Mouse (Mus musculus) WW6 (cell line): ENCODE data around the gene Reg3g.
"Not testable (repeated sequence)": the region's sequence is repeated elsewhere in the genome, so short reads cannot be mapped to it uniquely, and the experiment has no call there.

Source experiments
- DNase-seq: peaks from one replicate; pipeline ENCODE4 v3.0.0-alpha.2; 2013; ENCODE audit warnings: low read depth, low spot score

Gene Reg3g

DNA sequence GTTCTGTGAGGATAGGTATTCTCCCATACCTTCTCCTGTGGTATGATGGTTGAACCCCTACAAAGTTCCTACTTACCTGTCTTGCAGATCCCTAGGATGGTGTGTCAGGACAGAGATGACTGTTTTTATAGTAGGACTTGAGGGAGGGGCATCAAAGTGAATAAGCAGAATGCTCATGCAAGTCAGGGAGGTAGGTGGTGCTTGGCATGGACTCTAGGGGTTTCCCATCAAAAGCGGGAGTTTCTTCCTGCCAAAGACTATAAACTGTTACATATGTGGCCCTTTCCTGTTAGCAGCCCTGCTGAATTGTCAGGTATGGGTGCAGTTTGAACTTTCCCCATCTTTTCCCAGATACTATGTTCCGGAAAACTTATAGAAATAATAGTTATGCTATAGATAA is at the start of gene Reg3g:
TSS of gene Reg3g (minus strand) at position 101 of the 400 bp plus-strand sequence.
- DNase-seq: no peak

DNA sequence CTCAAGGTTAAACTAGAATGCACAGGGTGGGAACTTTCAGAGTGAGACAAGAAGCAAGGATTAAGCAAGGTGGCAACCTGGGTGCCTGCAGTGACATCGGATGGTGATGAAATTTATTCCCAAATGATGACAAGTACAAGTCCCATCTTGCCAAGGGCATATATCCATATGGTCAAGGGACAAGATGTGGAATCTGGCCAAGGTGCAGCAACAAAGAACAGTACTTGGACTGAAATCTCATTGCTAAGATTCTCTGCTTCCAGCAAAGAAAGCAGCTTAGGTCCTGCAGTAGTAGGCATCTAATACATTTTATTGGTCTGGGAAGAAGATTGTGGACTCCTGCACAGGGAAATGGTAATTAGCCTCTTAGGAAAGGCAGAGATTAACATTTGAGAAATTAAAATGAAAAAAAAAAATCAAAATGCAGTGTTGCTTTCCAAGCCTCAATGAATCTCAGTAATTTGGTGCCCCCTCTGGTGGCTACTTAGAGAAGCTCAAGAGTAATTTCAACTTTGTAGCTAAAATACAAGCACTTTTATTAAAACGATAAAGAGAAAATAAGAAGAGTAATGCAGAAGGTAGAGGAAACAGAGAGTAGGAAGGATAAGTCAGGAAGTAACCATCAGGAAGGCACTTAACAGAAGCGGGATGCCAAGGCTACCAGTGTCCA is 47.2 kb upstream of the Reg3g start:
- DNase-seq: no peak

DNA sequence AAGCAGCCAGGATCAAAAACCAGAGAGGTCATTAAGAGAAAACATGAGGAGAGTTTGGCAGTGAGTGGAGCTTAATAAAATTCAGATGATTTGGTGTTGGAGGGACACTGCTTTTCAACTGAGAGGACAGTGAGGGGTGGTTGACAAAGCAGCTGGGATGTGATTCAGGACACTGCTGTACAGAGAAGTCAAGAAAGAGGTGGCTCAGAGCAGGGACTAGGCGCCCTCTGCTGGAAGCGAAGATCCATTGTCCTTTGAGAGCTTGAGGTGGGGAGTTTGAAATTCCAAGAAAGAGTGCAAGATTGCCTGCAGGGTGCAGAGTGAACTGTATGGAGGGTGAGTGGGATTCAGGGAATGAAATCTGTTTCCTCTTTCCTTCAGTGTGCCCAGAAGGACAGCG is 44.2 kb upstream of the Reg3g start:
- DNase-seq: peak; percentile 13

DNA sequence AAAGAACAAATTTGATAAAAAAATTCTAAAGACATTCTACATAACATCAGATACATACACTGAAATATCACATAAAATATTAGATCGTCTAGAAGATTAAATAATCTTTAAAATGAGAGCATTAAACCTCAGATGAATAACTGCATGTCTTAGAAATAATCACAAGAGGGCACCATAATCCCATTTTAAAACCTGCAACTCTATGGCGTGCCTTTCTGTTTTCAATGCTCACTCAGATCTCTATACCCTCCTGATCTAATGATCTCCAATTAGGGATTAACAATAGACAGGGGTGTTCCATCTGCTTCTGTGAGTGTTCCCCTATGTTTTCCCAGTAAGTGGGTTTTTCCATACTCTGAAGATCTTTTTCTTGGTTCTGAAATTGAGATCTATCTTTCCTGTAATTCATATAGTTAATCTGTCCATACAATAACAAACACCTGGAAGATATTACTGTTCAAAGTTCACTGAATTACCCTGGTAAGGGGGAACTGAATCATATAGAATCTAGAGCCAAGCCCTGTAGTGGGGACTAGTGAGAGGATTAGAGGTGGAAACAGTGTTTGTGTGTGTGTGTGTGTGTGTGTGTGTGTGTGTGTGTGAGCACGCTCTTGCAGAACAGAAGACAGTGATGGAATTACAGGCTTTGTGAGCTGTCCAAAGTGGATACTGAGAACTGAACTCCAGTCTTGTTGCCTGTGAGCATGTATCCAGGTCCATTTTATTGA is 41.7 kb upstream of the Reg3g start:
- no peak for DNase-seq

DNA sequence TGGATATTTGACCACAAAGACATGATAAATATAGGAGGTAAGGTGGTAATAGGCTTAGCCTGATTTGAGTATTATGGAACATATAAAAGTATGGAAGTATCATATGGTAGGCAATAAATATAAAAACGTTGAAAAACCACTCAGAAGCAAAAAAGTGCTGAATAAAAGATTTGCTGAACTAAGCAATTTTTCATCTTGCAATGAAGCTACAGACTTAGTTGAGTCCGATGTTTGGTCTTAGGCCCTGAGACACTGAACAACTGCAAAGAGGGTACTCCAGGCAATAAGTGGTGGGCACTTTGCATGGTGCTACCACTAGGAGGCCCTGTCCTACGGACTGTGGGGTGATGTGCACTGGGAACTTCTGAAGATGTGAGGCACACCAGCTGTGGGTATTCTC is 37.1 kb upstream of the Reg3g start:
- no peak for DNase-seq

DNA sequence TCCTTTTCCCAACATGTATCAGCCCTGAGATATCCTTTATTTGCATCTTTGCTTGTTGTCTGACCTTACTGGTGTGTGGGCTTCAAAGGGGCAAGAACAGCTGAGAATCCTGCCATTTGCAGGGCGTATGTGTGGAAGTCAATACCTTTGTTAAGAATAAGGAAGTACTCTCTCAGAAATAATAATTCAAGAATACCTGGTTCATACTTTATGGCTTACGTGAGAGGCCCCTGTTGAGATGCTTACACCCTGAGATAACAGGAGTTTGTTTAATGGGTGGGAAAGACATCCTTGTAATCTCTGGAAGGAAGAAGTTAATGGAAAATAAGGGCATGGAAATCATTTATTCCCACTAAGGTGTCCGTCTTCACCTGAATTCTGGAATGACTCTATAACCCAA is 26.0 kb upstream of the Reg3g start:
- no peak for DNase-seq

DNA sequence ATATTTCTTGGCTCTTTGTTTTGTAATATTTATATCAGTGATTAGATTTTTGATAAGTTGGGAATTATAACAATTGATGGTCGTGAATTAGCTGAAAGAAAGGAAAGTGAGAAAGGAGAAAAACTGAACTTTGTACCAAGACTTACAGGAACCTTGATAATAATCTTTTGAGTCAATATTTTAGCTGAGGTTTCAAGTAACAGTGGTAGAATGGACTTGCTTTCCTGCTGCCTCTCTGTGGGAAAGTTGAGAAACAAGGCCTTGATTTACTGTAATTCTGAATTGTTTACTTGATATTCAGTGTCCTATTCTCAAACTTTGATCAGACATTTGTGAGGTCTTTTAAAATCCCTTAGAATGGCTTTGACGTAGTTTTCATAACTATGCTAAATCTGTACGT is 615 bp upstream of the Reg3g start:
- DNase-seq: no peak

DNA sequence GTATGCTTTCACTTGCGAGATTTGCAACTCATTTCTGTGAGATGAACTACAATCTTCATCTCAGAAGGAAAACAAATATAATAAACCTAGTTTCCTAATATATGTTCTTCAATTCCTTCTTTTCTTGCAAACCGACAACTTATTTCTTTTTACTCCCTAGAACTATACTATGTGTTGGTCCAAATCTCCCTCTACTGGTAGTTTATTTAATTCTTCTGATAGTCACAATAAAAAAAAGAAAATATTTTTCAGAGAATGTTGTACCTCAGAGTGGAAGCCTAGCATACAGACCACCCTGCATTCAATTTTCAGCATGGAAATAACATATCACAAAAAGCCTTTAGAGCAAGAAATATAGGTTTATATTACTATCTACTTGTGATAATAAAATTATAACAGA is 5.4 kb downstream of the Reg3g start:
- no peak for DNase-seq

DNA sequence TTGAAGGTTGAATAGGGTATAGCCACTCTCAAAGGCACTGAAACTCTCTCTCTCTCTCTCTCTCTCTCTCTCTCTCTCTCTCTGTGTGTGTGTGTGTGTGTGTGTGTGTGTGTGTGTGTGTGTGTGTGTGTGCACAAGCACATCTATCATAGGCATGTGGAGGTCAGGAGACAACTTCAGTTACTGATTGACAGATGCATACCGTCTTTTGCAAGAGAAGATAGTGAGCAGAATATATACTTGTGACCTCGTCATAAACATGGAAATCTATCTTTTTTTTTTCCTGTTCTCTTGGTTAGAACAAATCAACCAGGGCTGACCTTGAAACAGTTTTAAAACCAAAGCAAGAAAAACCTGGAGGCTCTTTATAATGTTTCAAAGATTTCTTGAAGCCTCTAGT is 6.3 kb downstream of the Reg3g start:
- DNase-seq: no peak

DNA sequence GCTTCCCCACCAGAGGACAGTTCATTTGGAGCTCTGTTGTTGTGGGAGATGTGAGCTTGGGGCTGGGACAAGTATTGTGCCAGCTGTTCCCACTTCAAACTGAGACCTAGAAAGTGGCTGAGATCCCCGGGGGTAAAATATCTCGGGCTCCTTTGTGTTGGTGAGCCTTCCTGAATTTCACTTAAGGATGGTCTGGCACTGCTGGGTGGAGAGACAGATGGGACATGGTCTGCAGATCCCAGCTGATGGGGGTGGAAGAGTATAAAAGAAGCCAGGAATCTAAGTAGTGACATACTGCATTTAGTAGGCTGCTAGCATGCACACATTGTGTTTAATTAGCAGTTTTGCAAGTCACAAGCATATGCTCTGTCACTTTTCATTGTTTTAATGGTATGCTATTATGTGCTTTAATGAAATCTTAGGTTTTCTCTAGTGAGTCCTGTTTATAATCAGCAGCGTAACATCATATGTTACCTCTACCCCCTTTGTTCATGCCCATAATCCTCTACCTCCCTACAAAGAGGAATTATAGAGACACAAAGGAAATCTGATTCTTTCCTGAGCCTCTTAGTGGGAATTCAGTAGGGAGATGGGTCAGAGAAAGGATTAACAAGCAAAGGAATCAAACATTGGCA is 8.4 kb downstream of the Reg3g start:
- no peak for DNase-seq

DNA sequence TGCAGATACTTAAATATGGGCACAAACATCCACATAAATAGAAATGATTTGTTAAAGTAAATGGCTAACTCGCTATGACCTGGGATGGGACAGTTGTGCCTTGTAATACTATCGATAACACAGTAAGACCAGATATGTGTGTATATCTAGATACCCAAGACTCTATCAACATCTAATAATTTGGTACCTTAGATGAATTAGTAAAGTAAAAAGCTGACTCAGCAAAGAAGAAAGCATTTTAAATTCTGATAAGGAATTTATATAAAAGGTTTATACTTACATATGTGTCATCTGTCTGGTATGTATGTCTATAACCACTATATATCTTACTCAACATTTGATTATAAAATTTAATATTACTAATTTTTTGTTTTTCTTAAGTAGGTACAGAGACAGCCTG is 15.9 kb downstream of the Reg3g start:
- no peak for DNase-seq

DNA sequence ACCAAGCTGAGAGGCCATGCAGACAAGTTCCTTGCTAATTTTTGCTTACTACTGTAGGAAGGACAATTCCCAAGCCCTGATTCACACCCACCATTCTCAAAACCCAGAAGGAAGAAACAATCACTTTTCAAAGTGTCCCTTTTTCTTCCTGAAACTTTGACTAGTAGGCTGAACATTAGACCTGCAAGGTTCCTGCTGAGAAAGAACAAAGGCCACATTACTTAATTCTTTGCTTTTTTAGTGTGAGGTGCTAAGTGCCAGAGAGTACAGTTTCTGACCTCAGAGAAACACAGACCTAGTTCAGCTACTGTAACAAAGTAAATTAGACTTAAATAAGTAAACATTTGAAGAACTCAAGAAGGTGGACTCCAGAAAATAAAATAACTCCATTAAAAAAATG is 20.3 kb downstream of the Reg3g start:
- DNase-seq: no peak

DNA sequence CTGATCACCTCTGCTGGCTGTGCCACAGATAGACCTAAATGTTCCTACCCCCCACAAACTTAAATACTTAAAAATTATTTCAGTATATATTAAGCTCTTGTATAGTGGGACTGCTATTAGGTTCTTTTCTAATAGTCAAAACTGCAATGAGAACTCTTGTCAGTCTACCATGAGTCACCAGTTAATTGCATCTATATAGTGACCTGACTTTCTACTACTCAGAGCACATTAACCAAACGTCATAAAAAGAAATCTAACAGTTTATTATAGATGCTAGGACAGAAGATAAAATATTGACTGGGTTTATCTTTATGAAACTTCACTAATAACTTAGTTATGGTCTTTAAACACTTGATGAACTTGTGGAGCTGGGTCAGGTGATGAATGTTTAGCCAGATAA is 21.5 kb downstream of the Reg3g start:
- DNase-seq: no peak

DNA sequence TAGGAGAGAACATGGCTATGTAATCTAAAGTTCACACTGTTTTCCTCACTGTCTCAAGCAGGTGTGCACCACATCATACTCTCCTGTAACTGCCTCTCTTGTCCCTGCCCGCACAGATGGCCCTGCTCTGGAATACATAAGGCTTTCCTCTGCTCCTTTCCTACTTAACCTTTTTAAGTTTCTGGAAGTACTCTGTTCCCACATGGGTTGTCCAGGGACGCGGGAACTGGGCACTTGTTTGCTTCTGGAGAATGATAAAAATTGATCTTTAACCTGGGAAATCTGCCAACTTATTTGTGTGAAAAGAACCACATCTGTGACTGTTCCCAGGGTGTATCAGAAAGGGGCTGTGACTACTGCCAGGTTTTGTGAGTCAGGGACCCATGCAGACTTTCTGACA is 43.2 kb downstream of the Reg3g start:
- DNase-seq: no peak

DNA sequence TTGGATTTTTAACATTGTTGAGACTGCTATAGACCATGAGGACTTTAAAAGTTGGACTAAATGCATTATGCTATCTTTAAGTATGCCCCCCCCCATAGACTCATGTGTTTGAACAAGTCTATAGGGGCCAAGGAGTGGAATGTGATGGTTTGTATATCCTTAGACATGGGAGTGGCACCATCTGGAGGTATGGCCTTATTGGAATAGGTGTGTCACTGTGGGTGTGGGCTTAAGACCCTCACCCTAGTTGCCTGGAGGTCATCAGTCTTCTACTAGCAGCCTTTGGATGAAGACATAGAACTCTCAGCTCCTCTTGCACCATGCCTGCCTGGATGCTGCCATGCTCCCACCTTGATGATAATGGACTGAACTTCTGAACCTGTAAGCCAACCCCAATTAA is 46.3 kb downstream of the Reg3g start, which contains the start of gene Reg1:
TSS of gene Reg1 (plus strand) at position 301 of the 400 bp plus-strand sequence.
- DNase-seq: not testable (repeated sequence)
